Mouse (Mus musculus) retina, adult 2 months (tissue): ENCODE data around the gene Tph1.

ENCODE experiments used
- DNase-seq: peaks from one replicate; pipeline ENCODE4 v3.0.0-alpha.2; 2012; ENCODE audit warnings: low read depth, low spot score

Tph1 gene

DNA sequence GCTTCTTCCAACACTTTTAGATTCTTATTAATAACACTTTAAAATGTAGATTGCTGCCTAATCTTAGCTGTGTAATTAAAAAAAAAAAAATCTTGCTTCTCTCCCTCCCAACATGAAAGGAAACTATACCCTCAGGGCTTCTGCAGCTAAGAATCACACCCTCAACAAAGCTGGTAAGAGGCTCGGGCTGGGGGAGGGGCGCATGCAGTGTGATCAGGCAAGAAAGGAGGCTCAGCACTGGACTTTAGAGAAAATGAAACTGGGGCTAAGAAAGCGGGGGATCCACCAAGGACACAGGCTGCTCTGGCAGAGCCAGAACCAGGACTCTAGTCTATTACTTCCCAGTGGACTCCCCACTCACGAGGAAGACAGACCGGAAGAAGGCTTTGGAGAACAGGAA is 71.2 kb downstream of the Tph1 start:
- DNase-seq = no peak

DNA sequence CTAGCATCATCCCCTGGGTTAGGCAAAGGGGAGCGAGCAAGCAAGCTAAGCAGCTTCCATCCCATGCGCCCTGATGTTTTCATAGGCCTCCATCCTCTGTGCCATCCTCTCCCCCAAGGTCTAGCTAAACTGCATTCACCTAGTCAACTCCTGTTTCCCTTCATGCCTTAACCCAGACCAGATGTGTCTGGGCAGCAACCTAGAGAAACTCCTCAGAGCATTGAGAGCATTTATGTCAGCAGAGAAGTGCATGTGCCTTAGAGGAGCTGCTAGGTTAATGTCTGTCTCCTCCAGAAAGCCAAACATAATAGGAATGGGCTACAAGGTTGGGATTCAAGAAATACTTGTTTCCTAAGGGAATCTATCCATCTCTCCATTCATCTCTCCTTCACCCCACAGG is 75.3 kb downstream of the Tph1 start:
- no peak for DNase-seq
